Mouse (Mus musculus): ENCODE results near the gene Kcnb1.

DNA sequence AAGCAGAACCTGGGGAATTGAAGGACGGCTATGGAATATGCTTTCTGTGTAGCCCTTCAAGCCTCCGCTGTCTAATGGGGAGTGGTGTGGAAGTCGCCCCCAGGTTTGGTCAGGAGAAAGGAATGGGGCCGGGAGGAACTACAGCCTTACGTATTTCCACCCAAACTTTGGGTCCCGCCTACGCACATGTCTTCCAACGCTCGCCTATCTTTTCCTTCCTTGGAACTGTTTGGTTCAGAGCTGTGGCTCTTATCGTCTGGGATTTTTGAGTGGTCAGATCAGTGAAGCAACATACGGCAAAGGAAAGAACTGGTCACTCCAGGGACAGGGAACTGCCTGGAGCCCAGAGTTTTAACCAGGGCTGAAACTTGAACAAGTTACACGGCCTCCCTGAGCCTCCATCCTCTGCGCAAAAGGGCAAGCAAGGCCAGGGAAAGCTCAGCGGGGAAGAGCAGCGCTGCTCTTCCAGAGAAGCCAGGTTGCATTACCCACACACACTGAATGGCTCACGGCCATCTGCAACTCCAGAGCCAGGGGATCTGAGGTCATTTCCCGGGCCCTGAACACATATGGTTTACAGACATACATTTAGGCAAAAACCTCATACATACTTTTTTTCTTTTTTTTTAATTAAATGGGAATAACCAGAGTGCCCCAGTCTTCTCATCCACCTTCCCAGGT, 45.5 kb upstream of the Kcnb1 start:
- TF ChIP-seq POLR2A (IDR thresholded peaks at IDR 0.05; ENCODE audit: borderline replicate concordance, control insufficient read depth, low read depth, low read length), result no peak
- TF ChIP-seq CTCF (IDR thresholded peaks at IDR 0.05; ENCODE audit: control insufficient read depth, insufficient read depth, low read length), result no peak
